Mouse (Mus musculus) left cerebral cortex, adult 18-20 months (tissue): ENCODE measurements around the gene Syt8. TPM values are rescaled to one million over a fixed set of nuclear protein-coding genes. Genes with fewer than 3 reads are reported as not detected.

ENCODE experiments used
- total RNA-seq, 2 experiments: library from RNA; stranded (reverse); gene quantifications; 2 replicates each; pipeline ENCODE4 v1.2.3; 2021

The Syt8 gene
- total RNA-seq, 2 experiments from 2014 or later = not detected

Other genes with a start within 250 kb of the Syt8 start
- not detected for gene Gm10153, start 244.5 kb upstream of the Syt8 start, total RNA-seq
- not detected for gene Krtap5-3, start 233.5 kb upstream of the Syt8 start, total RNA-seq
- gene Gm7579, start 223.0 kb upstream of the Syt8 start, total RNA-seq = not detected
- not detected for gene Krtap5-5, start 204.9 kb upstream of the Syt8 start, total RNA-seq
- gene Gm40460, start 193.8 kb upstream of the Syt8 start, total RNA-seq = not detected
- gene Gm2431, start 176.5 kb upstream of the Syt8 start, total RNA-seq = not detected
- not detected for gene Gm4559, start 160.5 kb upstream of the Syt8 start, total RNA-seq
- not detected for gene Krtap5-1, start 137.7 kb upstream of the Syt8 start, total RNA-seq
- not detected for gene Krtap5-4, start 131.3 kb upstream of the Syt8 start, total RNA-seq
- 10 to 100 TPM; 35.2 to 38.2 TPM for gene Ifitm10, start 61.1 kb upstream of the Syt8 start, total RNA-seq
- gene Gm49369, start 52.2 kb upstream of the Syt8 start, total RNA-seq = 1 to 10 TPM in 1 of 2 experiments, not detected in 1; 6.0 TPM
- gene Ctsd, start 46.8 kb upstream of the Syt8 start, total RNA-seq = 100 to 1,000 TPM; 307 to 342 TPM
- under 1 TPM in 1 of 2 experiments, not detected in 1; 0.44 TPM for gene Tnni2, start 7.0 kb downstream of the Syt8 start, total RNA-seq
- 1 to 10 TPM; 4.2 to 5.7 TPM for gene Lsp1, start 26.0 kb downstream of the Syt8 start, total RNA-seq
- gene Tnnt3, start 64.0 kb downstream of the Syt8 start, total RNA-seq = not detected
- gene Mrpl23, start 97.8 kb downstream of the Syt8 start, total RNA-seq = 1 to 10 TPM; 3.1 to 5.9 TPM
- 100 to 1,000 TPM; 114 to 115 TPM for gene Igf2, start 232.0 kb downstream of the Syt8 start, total RNA-seq
- gene Gm49394, start 235.1 kb downstream of the Syt8 start, total RNA-seq = under 1 TPM in 1 of 2 experiments, not detected in 1; 0.12 TPM